Comparison of ENCODE assay signal across 22 mouse cellular contexts in the genomic region with DNA sequence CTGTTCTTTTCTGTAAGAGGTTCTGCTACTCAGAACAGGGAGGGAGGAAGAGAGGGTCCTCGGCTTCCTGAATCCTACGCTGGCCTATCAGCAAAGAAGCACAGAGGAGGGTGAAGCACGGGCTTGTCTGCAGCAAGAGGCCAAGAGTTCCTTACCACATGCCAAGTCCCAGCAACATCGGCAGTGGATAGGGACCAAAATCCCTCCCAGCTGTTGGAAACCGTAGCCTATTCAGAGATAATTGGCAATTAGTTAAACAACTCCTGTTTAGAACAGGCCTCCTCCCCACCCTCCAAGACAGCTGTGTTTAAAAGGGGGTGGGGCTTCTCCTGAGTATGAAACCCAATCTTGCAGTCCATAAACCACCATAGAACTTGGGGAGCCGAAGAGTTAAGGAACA. TPM values are rescaled to one million over a fixed set of nuclear protein-coding genes. Genes with fewer than 3 reads are reported as not detected.
DNase-seq lines count a peak whose midpoint lies in the region; ATAC-seq and TF ChIP-seq lines count a peak whose summit lies in the region.
"Had no signal": no experiment of that assay in that cellular context is flagged by ENCODE, and none has a peak within 500 bp of the region (broad histone marks: within the 10 kb centered on the region; RNA-seq: fewer than 3 reads in every experiment).

No protein-coding gene starts in this region.

- WGBS in forebrain, embryonic 11.5 days = 32% methylated on average over 6 of the region's 6 CpGs
- WGBS in forebrain, postnatal 0 days = 16% methylated on average over 6 of the region's 6 CpGs
- WGBS in lung, embryonic 14.5 days = 17% methylated on average over 6 of the region's 6 CpGs
- 20% methylated on average over 6 of the region's 6 CpGs for WGBS in embryonic facial prominence, embryonic 11.5 days
- 18% methylated on average over 6 of the region's 6 CpGs for WGBS in limb, embryonic 15.5 days

- H3K36me3 ChIP-seq in forebrain, embryonic 11.5 days (ENCODE audit: control insufficient read depth, insufficient read depth, low read length) = no peaks in the 10 kb centered on the region
- H3K36me3 ChIP-seq in forebrain, postnatal 0 days (ENCODE audit: insufficient read depth) = no peaks in the 10 kb centered on the region
- no peaks in the 10 kb centered on the region for H3K36me3 ChIP-seq in lung, embryonic 14.5 days (ENCODE audit: insufficient read depth)
- no peaks in the 10 kb centered on the region for H3K36me3 ChIP-seq in embryonic facial prominence, embryonic 11.5 days (replicated peaks; ENCODE audit: control insufficient read depth, insufficient read depth, low read depth, low read length)
- H3K36me3 ChIP-seq in limb, embryonic 15.5 days = no peaks in the 10 kb centered on the region
- H3K36me3 ChIP-seq: hindbrain, embryonic 12.5 days had no signal

- no peak overlapping the region for H3K27ac ChIP-seq in forebrain, embryonic 11.5 days (ENCODE audit: low read depth, low read length)
- no peak overlapping the region for H3K27ac ChIP-seq in forebrain, postnatal 0 days (ENCODE audit: low read depth, low read length)
- H3K27ac ChIP-seq in lung, embryonic 14.5 days (ENCODE audit: low read depth) = no peak overlapping the region
- H3K27ac ChIP-seq in embryonic facial prominence, embryonic 11.5 days (replicated peaks; ENCODE audit: low read depth, low read length) = no peak overlapping the region
- H3K27ac ChIP-seq in limb, embryonic 15.5 days = no peak overlapping the region
- H3K27ac ChIP-seq: gastrocnemius, adult 2 months; hindbrain, embryonic 12.5 days had no signal

- no peak overlapping the region for H3K4me2 ChIP-seq in forebrain, embryonic 11.5 days (ENCODE audit: low read depth, low read length, severe bottlenecking)
- H3K4me2 ChIP-seq in forebrain, postnatal 0 days (ENCODE audit: low read depth) = no peak overlapping the region
- no peak overlapping the region for H3K4me2 ChIP-seq in lung, embryonic 14.5 days
- H3K4me2 ChIP-seq in embryonic facial prominence, embryonic 11.5 days (ENCODE audit: low read depth, low read length) = no peak overlapping the region; the same call in 1 of the 2 replicates
- H3K4me2 ChIP-seq in limb, embryonic 15.5 days = no peak overlapping the region
- H3K4me2 ChIP-seq: heart, embryonic 11.5 days; hindbrain, embryonic 12.5 days had no signal

- no peaks in the 10 kb centered on the region for H3K9me3 ChIP-seq in forebrain, embryonic 11.5 days (ENCODE audit: control insufficient read depth, low read length)
- no peaks in the 10 kb centered on the region for H3K9me3 ChIP-seq in forebrain, postnatal 0 days (ENCODE audit: low read length)
- no peaks in the 10 kb centered on the region for H3K9me3 ChIP-seq in lung, embryonic 14.5 days (ENCODE audit: low read depth, low read length)
- no peaks in the 10 kb centered on the region for H3K9me3 ChIP-seq in embryonic facial prominence, embryonic 11.5 days (replicated peaks; ENCODE audit: control insufficient read depth, low read length)
- H3K9me3 ChIP-seq in limb, embryonic 15.5 days = no peaks in the 10 kb centered on the region
- H3K9me3 ChIP-seq: hindbrain, embryonic 12.5 days had no signal

- ATAC-seq in forebrain, embryonic 11.5 days (replicated peaks; ENCODE audit: low FRiP score) = no peak
- ATAC-seq in forebrain, postnatal 0 days = no peak
- peak; percentile 41; the same call in 1 of the 2 replicates for ATAC-seq in lung, embryonic 14.5 days (ENCODE audit: insufficient read depth)
- ATAC-seq in embryonic facial prominence, embryonic 11.5 days (replicated peaks; ENCODE audit: insufficient number of reproducible peaks, low FRiP score, low TSS enrichment, low read depth) = 0 out of 2 replicates have a peak, but pooled peaks have one; percentile 52
- ATAC-seq in limb, embryonic 15.5 days (ENCODE audit: insufficient number of reproducible peaks, low FRiP score, low TSS enrichment, low read depth) = peak; percentile 48; the same call in 1 of the 2 replicates
- ATAC-seq: inflammation-experienced regulatory T-cells, adult 6 months; midbrain, embryonic 16.5 days; Patski had no signal

- no peak for TF ChIP-seq CTCF in forebrain, postnatal 0 days (IDR thresholded peaks at IDR 0.05; ENCODE audit: low read depth)
- TF ChIP-seq CTCF in lung, embryonic 14.5 days (IDR thresholded peaks at IDR 0.05; ENCODE audit: low read depth) = no peak

- H3K4me3 ChIP-seq in forebrain, embryonic 11.5 days (ENCODE audit: low read depth, low read length) = no peak overlapping the region
- no peak overlapping the region for H3K4me3 ChIP-seq in forebrain, postnatal 0 days (ENCODE audit: low read depth, low read length)
- no peak overlapping the region for H3K4me3 ChIP-seq in lung, embryonic 14.5 days (ENCODE audit: low read depth, low read length)
- no peak overlapping the region for H3K4me3 ChIP-seq in embryonic facial prominence, embryonic 11.5 days (ENCODE audit: low read depth, low read length)
- no peak overlapping the region for H3K4me3 ChIP-seq in limb, embryonic 15.5 days
- H3K4me3 ChIP-seq: erythroblast, embryonic 14.5 days; gastrocnemius, adult 2 months; hindbrain, embryonic 12.5 days had no signal

- no peaks in the 10 kb centered on the region; the same call in 1 of the 2 replicates for H3K27me3 ChIP-seq in forebrain, embryonic 11.5 days (ENCODE audit: control insufficient read depth, insufficient read depth, low read length)
- H3K27me3 ChIP-seq in forebrain, postnatal 0 days (ENCODE audit: insufficient read depth, low read length) = peaks cover 9% of the 10 kb centered on the region
- H3K27me3 ChIP-seq in lung, embryonic 14.5 days (ENCODE audit: insufficient read depth, low read length) = peaks cover 9% of the 10 kb centered on the region; the same call in 1 of the 2 replicates
- H3K27me3 ChIP-seq in embryonic facial prominence, embryonic 11.5 days (ENCODE audit: control insufficient read depth, insufficient read depth, low read length) = no peaks in the 10 kb centered on the region
- H3K27me3 ChIP-seq in limb, embryonic 15.5 days = peaks cover 16% of the 10 kb centered on the region
- H3K27me3 ChIP-seq: Patski had no signal

- H3K9ac ChIP-seq in forebrain, embryonic 11.5 days (ENCODE audit: low read length) = no peak overlapping the region
- no peak overlapping the region for H3K9ac ChIP-seq in forebrain, postnatal 0 days
- H3K9ac ChIP-seq in lung, embryonic 14.5 days = no peak overlapping the region
- H3K9ac ChIP-seq in embryonic facial prominence, embryonic 11.5 days (replicated peaks; ENCODE audit: low read length) = no peak overlapping the region
- no peak overlapping the region for H3K9ac ChIP-seq in limb, embryonic 15.5 days
- H3K9ac ChIP-seq: hindbrain, embryonic 12.5 days had no signal

- peak; percentile 53 for DNase-seq in forebrain, embryonic 11.5 days (ENCODE audit: low spot score)
- DNase-seq in forebrain, postnatal 0 days = no peak
- DNase-seq in lung, embryonic 14.5 days = peak; percentile 31
- no peak for DNase-seq in lung, postnatal 25 days (ENCODE audit: low spot score)
- DNase-seq in embryonic facial prominence, embryonic 11.5 days (ENCODE audit: low spot score) = peak; percentile 47
- no peak for DNase-seq in yolk sac, embryonic 10.5 days (ENCODE audit: low spot score)
- DNase-seq in kidney, postnatal 4 days = no peak
- DNase-seq: adrenal gland, adult 8-10 months; gastrocnemius, adult 2 months; kidney, postnatal 36 days; right cerebral cortex, postnatal 4 days; thymus, postnatal 14 days had no signal

- no peaks in the 10 kb centered on the region for H3K4me1 ChIP-seq in forebrain, embryonic 11.5 days (replicated peaks; ENCODE audit: control insufficient read depth, insufficient read depth, low read length)
- no peaks in the 10 kb centered on the region for H3K4me1 ChIP-seq in forebrain, postnatal 0 days (ENCODE audit: insufficient read depth)
- H3K4me1 ChIP-seq in lung, embryonic 14.5 days (ENCODE audit: insufficient read depth) = no peaks in the 10 kb centered on the region
- H3K4me1 ChIP-seq in embryonic facial prominence, embryonic 11.5 days (ENCODE audit: control insufficient read depth, insufficient read depth, low read length) = no peaks in the 10 kb centered on the region; the same call in 1 of the 2 replicates
- no peaks in the 10 kb centered on the region for H3K4me1 ChIP-seq in limb, embryonic 15.5 days
- H3K4me1 ChIP-seq: hindbrain, embryonic 12.5 days had no signal

RNA-seq across cellular contexts. Expression of a gene that starts 22.1 kb away (rescaled TPM):
- 9.0 and 9.5 TPM in 2 replicates for polyA plus RNA-seq in forebrain, embryonic 11.5 days (2014; fragmentation: Nextera tagmentation; extraction: Ambion mirVana)
- total RNA-seq in forebrain, postnatal 0 days (2014; rRNA removed) = 0.92 and 2.7 TPM in 2 replicates
- 0.64 and 1.6 TPM in 2 replicates for polyA plus RNA-seq in forebrain, postnatal 0 days (2015; fragmentation: Nextera tagmentation; extraction: Ambion mirVana)
- 18.5 and 22.4 TPM in 2 replicates for polyA plus RNA-seq in lung, embryonic 14.5 days (2014; fragmentation: Nextera tagmentation; extraction: Ambion mirVana)
- 19.4 and 20.9 TPM in 2 replicates for polyA plus RNA-seq in embryonic facial prominence, embryonic 11.5 days (2014; fragmentation: Nextera tagmentation; extraction: Ambion mirVana)
- 23.6 and 29.9 TPM in 2 replicates for polyA plus RNA-seq in limb, embryonic 15.5 days (2015; fragmentation: Nextera tagmentation; extraction: Ambion mirVana)
- total RNA-seq: gastrocnemius, adult 2 months; granulocyte monocyte progenitor cell, adult 5-6 weeks; neutrophil, adult 5-6 weeks had no signal
- polyA plus RNA-seq: inflammation-experienced regulatory T-cells, adult 6 months; liver, embryonic 16.5 days had no signal

Comparison
In these comparisons a context has a peak if more than half of its experiments do, and no peak if none do; other contexts are left out.
1. DNase-seq: peak in forebrain, embryonic 11.5 days (single experiment), lung, embryonic 14.5 days (single experiment) and embryonic facial prominence, embryonic 11.5 days (single experiment); none in forebrain, postnatal 0 days (single experiment), lung, postnatal 25 days (single experiment), yolk sac, embryonic 10.5 days (single experiment) and kidney, postnatal 4 days (0 of 2).
2. ATAC-seq: peak in lung, embryonic 14.5 days (single experiment), embryonic facial prominence, embryonic 11.5 days (single experiment) and limb, embryonic 15.5 days (single experiment); none in forebrain, embryonic 11.5 days (single experiment) and forebrain, postnatal 0 days (single experiment).